Mouse (Mus musculus) CH12.LX (cell line): ENCODE results near the gene Akap2. TPM values are rescaled to one million over a fixed set of nuclear protein-coding genes. Genes with fewer than 3 reads are reported as not detected.
A peak's percentile ranks its signal among the peaks of the same experiment; 100 is the strongest.

Experiments used
- DNase-seq: peaks from one replicate; pipeline ENCODE4 v3.0.0-alpha.2; 2013; ENCODE audit errors: extremely low read depth
- H3K27ac ChIP-seq: 2 replicates; pipeline ENCODE4 v1.5.1; 2012; ENCODE audit warnings: low read depth, mild to moderate bottlenecking, control low read depth, moderate library complexity; ENCODE audit not compliant: insufficient read depth
- H3K27me3 ChIP-seq: replicated peaks from 2 replicates; pipeline ENCODE3; 2012; ENCODE audit warnings: inconsistent platforms
- H3K36me3 ChIP-seq, 2 experiments: replicated peaks in 1 of 2; 2 replicates each; pipeline versions ENCODE3 to v1.6.1; 2012; ENCODE audit warnings: inconsistent platforms in 1 of 2, low read length in 1 of 2, mild to moderate bottlenecking in 1 of 2, mixed read lengths in 1 of 2, moderate library complexity in 1 of 2; ENCODE audit not compliant: control insufficient read depth in 1 of 2, insufficient read depth in 1 of 2
- H3K4me1 ChIP-seq, 2 experiments: 2 replicates each; pipeline ENCODE4 v1.6.1; 2012; ENCODE audit warnings: inconsistent platforms in 1 of 2, moderate library complexity in 1 of 2; ENCODE audit not compliant: insufficient read depth in 2 of 2, control insufficient read depth in 1 of 2
- H3K4me2 ChIP-seq: 2 replicates; pipeline ENCODE4 v1.6.1; 2012; ENCODE audit warnings: low read depth, mild to moderate bottlenecking, control low read depth; ENCODE audit not compliant: poor library complexity, insufficient read depth, severe bottlenecking
- H3K4me3 ChIP-seq, 3 experiments: fragments of 150-350 bp in 1 of 3; sonication (generic) in 1 of 3; replicated peaks in 1 of 3; 2 replicates each; pipeline versions ENCODE3 to v1.5.1; 2011 to 2012; ENCODE audit warnings: low read depth in 2 of 3, low read length in 2 of 3, mild to moderate bottlenecking in 2 of 3, moderate library complexity in 2 of 3, control low read depth in 1 of 3, improper control_type of control experiment in 1 of 3, inconsistent platforms in 1 of 3, mixed read lengths in 1 of 3; ENCODE audit not compliant: poor library complexity in 1 of 3
- H3K79me2 ChIP-seq: replicated peaks from 2 replicates; pipeline ENCODE4 v1.6.1; 2012; ENCODE audit warnings: mild to moderate bottlenecking, moderate library complexity; ENCODE audit not compliant: control insufficient read depth, poor library complexity, insufficient read depth, severe bottlenecking; ENCODE audit errors: extremely low read depth
- H3K9ac ChIP-seq: 2 replicates; pipeline ENCODE4 v1.6.1; 2012; ENCODE audit warnings: low read depth, mild to moderate bottlenecking, control low read depth, moderate library complexity; ENCODE audit not compliant: insufficient read depth
- H3K9me3 ChIP-seq: replicated peaks from 2 replicates; pipeline ENCODE3; 2012; ENCODE audit warnings: low read length, inconsistent platforms, mixed read lengths
- BHLHE40 ChIP-seq: IDR thresholded peaks from 2 replicates; pipeline ENCODE4 v1.6.1; 2011; ENCODE audit warnings: mild to moderate bottlenecking, low read depth, low read length, improper control_type of control experiment
- CHD1 ChIP-seq: IDR thresholded peaks from 2 replicates; pipeline ENCODE4 v1.6.1; 2012; ENCODE audit warnings: low read depth, low read length, improper control_type of control experiment, inconsistent platforms
- CHD2 ChIP-seq: IDR thresholded peaks from 2 replicates; pipeline ENCODE4 v1.6.1; 2011; ENCODE audit warnings: low read length, improper control_type of control experiment
- CTCF ChIP-seq, 2 experiments: IDR thresholded peaks in 1 of 2; conservative IDR thresholded peaks in 1 of 2; 2 replicates each; pipeline ENCODE4 v1.5.1; 2011 to 2012; ENCODE audit warnings: low read depth in 2 of 2, low read length in 2 of 2, improper control_type of control experiment in 1 of 2, inconsistent platforms in 1 of 2, mild to moderate bottlenecking in 1 of 2, moderate library complexity in 1 of 2
- E2F4 ChIP-seq: IDR thresholded peaks from 2 replicates; pipeline ENCODE4 v1.6.1; 2011; ENCODE audit warnings: low read depth, low read length, improper control_type of control experiment; ENCODE audit not compliant: insufficient replicate concordance
- EP300 ChIP-seq: IDR thresholded peaks from 2 replicates; pipeline ENCODE4 v1.6.1; 2011; ENCODE audit warnings: low read length, improper control_type of control experiment
- GABPA ChIP-seq: IDR thresholded peaks from 2 replicates; pipeline ENCODE4 v1.6.1; 2012; ENCODE audit warnings: low read depth, low read length, improper control_type of control experiment, inconsistent platforms; ENCODE audit not compliant: insufficient replicate concordance
- HCFC1 ChIP-seq: IDR thresholded peaks from 2 replicates; pipeline ENCODE4 v1.6.1; 2012; ENCODE audit warnings: low read depth, mild to moderate bottlenecking, inconsistent platforms, low read length, improper control_type of control experiment
- IRF4 ChIP-seq: IDR thresholded peaks from 2 replicates; pipeline ENCODE4 v1.6.1; 2014; ENCODE audit warnings: low read depth, mild to moderate bottlenecking, inconsistent platforms, low read length, improper control_type of control experiment
- JUN ChIP-seq: IDR thresholded peaks from 2 replicates; pipeline ENCODE4 v1.6.1; 2011; ENCODE audit warnings: low read depth, mild to moderate bottlenecking, low read length, improper control_type of control experiment, moderate library complexity; ENCODE audit not compliant: insufficient read depth
- JUND ChIP-seq: conservative IDR thresholded peaks from 2 replicates; pipeline ENCODE4 v1.6.1; 2011; ENCODE audit warnings: low read depth, low read length, improper control_type of control experiment
- KAT2A ChIP-seq: IDR thresholded peaks from 2 replicates; pipeline ENCODE4 v1.6.1; 2012; ENCODE audit warnings: low read length, improper control_type of control experiment, inconsistent platforms; ENCODE audit not compliant: insufficient replicate concordance
- MAFK ChIP-seq: IDR thresholded peaks from 2 replicates; pipeline ENCODE4 v1.6.1; 2011; ENCODE audit warnings: low read length, improper control_type of control experiment; ENCODE audit not compliant: insufficient replicate concordance
- MAX ChIP-seq: IDR thresholded peaks from 2 replicates; pipeline ENCODE4 v1.6.1; 2011; ENCODE audit warnings: low read length, improper control_type of control experiment
- MAZ ChIP-seq: IDR thresholded peaks from 2 replicates; pipeline ENCODE4 v1.6.1; 2012; ENCODE audit warnings: low read depth, mild to moderate bottlenecking, inconsistent platforms, low read length, improper control_type of control experiment, moderate library complexity
- MEF2A ChIP-seq: IDR thresholded peaks from 2 replicates; pipeline ENCODE4 v1.6.1; 2014; ENCODE audit warnings: low read depth, mild to moderate bottlenecking, inconsistent platforms, low read length, improper control_type of control experiment, borderline replicate concordance
- MXI1 ChIP-seq: IDR thresholded peaks from 2 replicates; pipeline ENCODE4 v1.6.1; 2011; ENCODE audit warnings: mild to moderate bottlenecking, low read depth, low read length, improper control_type of control experiment
- MYC ChIP-seq: IDR thresholded peaks from 2 replicates; pipeline ENCODE4 v1.6.1; 2011; ENCODE audit warnings: low read depth, mild to moderate bottlenecking, improper control_type of control experiment, low read length
- NELFE ChIP-seq: IDR thresholded peaks from 2 replicates; pipeline ENCODE4 v1.6.1; 2011; ENCODE audit warnings: low read depth, low read length, improper control_type of control experiment
- NRF1 ChIP-seq: IDR thresholded peaks from 2 replicates; pipeline ENCODE4 v1.6.1; 2014; ENCODE audit warnings: low read depth, mild to moderate bottlenecking, inconsistent platforms, low read length, improper control_type of control experiment, moderate library complexity
- PAX5 ChIP-seq: IDR thresholded peaks from 2 replicates; pipeline ENCODE4 v1.6.1; 2012; ENCODE audit warnings: low read length, inconsistent platforms, mixed read lengths
- POLR2A ChIP-seq: IDR thresholded peaks from 2 replicates; pipeline ENCODE4 v1.6.1; 2011; ENCODE audit warnings: low read depth, mild to moderate bottlenecking, improper control_type of control experiment, low read length
- POLR2AphosphoS2 ChIP-seq: IDR thresholded peaks from 2 replicates; pipeline ENCODE4 v1.6.1; 2011; ENCODE audit warnings: low read depth, low read length, improper control_type of control experiment
- TCF12 ChIP-seq: IDR thresholded peaks from 2 replicates; pipeline ENCODE4 v1.6.1; 2014; ENCODE audit warnings: low read depth, mild to moderate bottlenecking, inconsistent platforms, low read length, improper control_type of control experiment
- USF2 ChIP-seq: conservative IDR thresholded peaks from 2 replicates; pipeline ENCODE4 v1.6.1; 2011; ENCODE audit warnings: low read depth, low read length, improper control_type of control experiment
- ZMIZ1 ChIP-seq: IDR thresholded peaks from 2 replicates; pipeline ENCODE4 v1.6.1; 2012; ENCODE audit warnings: low read depth, mild to moderate bottlenecking, inconsistent platforms, low read length, improper control_type of control experiment
- dilution Hi-C: fragments of 300-500 bp; cut with MboI; formaldehyde crosslinking; loops from 2 replicates; pipeline ENCODE4 v1.14.3; 2020; ENCODE audit warnings: low sequenced_read_pairs; ENCODE audit not compliant: extremely low pct_unique_long_range_greater_than_20kb, extremely low pct_ligation_motif_present
- in situ Hi-C: fragments of 300-500 bp; cut with MboI; formaldehyde crosslinking; loops from 3 replicates; pipeline ENCODE4 v1.14.3; 2019; ENCODE audit warnings: low sequenced_read_pairs, low pct_ligation_motif_present, low pct_unique_long_range_greater_than_20kb, mixed read lengths
- polyA plus RNA-seq: library from polyadenylated mRNA; unstranded; fragments of >175 nt; gene quantifications from 2 replicates; pipeline ENCODE4 v1.2.1, GENCODE M21; 2012; ENCODE audit warnings: low read depth; ENCODE audit not compliant: insufficient read length
- total RNA-seq, 2 experiments: library from RNA; depleted of rRNA; stranded (reverse); fragments of 300-350 nt in 1 of 2; fragments of >200 nt in 1 of 2; gene quantifications; 2 replicates each; pipeline ENCODE4 v1.2.3; 2012 to 2014

Gene Akap2
- total and polyA plus RNA-seq, 3 experiments = 0.25 TPM; not detected in 2

GRCm38 (mm10) chr4:57770185-57770823, 52.8 kb downstream of the Akap2 start:
- no peak overlapping the region for H3K4me3 ChIP-seq
- H3K9me3 ChIP-seq = no peaks in the 10 kb centered on the region
- H3K4me1 ChIP-seq = peaks cover 6 to 13% of the 10 kb centered on the region in 2 experiments; a peak in 3 of 4 replicates
- in situ Hi-C loops (no loop called here), dilution Hi-C loops (no loop called here)
- no peak overlapping the region for H3K4me2 ChIP-seq
- TF ChIP-seq TCF12 (no peak), MAFK (no peak), EP300 (no peak), CHD2 (no peak), NELFE (no peak), CTCF (conservative IDR thresholded peaks at IDR 0.05 in 1 of 2, IDR thresholded peaks at IDR 0.05 in 1 of 2; ENCODE audit: low read depth in 2 of 2, low read length in 2 of 2) (no peak), MAX (no peak), ZMIZ1 (no peak), MAZ (no peak), NRF1 (no peak), MEF2A (no peak), BHLHE40 (no peak), HCFC1 (no peak), PAX5 (no peak), MXI1 (no peak), JUN (no peak), IRF4 (no peak), JUND (no peak), KAT2A (no peak)
- no peak overlapping the region for H3K27ac ChIP-seq
- no peaks in the 10 kb centered on the region for H3K36me3 ChIP-seq
- no peak for DNase-seq
- no peak overlapping the region for H3K9ac ChIP-seq
- no peaks in the 10 kb centered on the region for H3K79me2 ChIP-seq
- no peaks in the 10 kb centered on the region for H3K27me3 ChIP-seq

- no peak for DNase-seq
- no peak overlapping the region for H3K9ac ChIP-seq
- TF ChIP-seq JUN = no peak
- no peak for TF ChIP-seq E2F4
- TF ChIP-seq NELFE = no peak
- TF ChIP-seq NRF1 = no peak
- TF ChIP-seq USF2 = no peak
- TF ChIP-seq JUND = no peak
- no peak for TF ChIP-seq MYC
- TF ChIP-seq BHLHE40 = no peak
- no peak for TF ChIP-seq POLR2AphosphoS2
- TF ChIP-seq POLR2A = no peak
- TF ChIP-seq CHD1 = no peak
- TF ChIP-seq ZMIZ1 = no peak
- TF ChIP-seq GABPA = no peak
- TF ChIP-seq HCFC1 = no peak
- TF ChIP-seq EP300 = no peak
- no peak for TF ChIP-seq IRF4
- no peaks in the 10 kb centered on the region for H3K9me3 ChIP-seq
- no peaks in the 10 kb centered on the region for H3K79me2 ChIP-seq
- in situ Hi-C loops (no loop called here), dilution Hi-C loops (no loop called here)
- no peaks in the 10 kb centered on the region for H3K27me3 ChIP-seq
- H3K4me3 ChIP-seq = no peak overlapping the region
- no peak overlapping the region for H3K4me2 ChIP-seq
- 0 out of 2 replicates have a peak overlapping the region, but pooled peaks have one; percentile 17 for H3K27ac ChIP-seq
- peaks cover 6 to 13% of the 10 kb centered on the region in 2 experiments; a peak in 3 of 4 replicates for H3K4me1 ChIP-seq
- no peaks in the 10 kb centered on the region for H3K36me3 ChIP-seq
Observed at GRCm38 (mm10) chr4:57771558-57772219, 54.2 kb downstream of the Akap2 start.
